Mouse (Mus musculus): ENCODE measurements around the gene Gpcpd1. TPM values are rescaled to one million over a fixed set of nuclear protein-coding genes. Genes with fewer than 3 reads are reported as not detected.

Gpcpd1 gene
- polyA plus RNA-seq, 1 experiment from 2014 or later, result 28.8 TPM

DNA sequence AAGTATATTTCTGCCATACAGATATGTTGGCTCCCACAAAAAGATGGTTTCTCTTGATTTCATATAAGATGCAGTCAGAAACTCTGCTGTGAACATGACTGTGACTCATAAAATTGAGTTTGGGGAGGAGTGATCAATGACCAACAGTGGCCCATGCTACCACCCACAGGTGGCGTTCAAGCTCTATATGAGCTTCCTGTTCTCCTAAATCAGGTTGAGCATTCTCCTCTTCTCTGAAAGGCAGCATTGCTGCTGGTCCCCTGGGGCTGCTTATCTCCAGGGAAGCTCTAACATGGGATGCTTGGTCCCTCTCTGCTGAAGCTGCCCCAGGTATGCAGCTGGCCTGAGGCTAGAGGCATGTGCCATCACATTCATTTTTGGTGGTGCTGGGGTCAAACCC, 77.8 kb downstream of the Gpcpd1 start:
- no peak overlapping the region for H3K4me3 ChIP-seq (ENCODE audit: low read length)
- no peaks in the 10 kb centered on the region for H3K27me3 ChIP-seq (ENCODE audit: control insufficient read depth, insufficient read depth, low read length)
- no peaks in the 10 kb centered on the region for H3K4me1 ChIP-seq (ENCODE audit: control insufficient read depth, insufficient read depth, low read length)
- no peak overlapping the region for H3K9ac ChIP-seq (ENCODE audit: low read length)
- ATAC-seq (replicated peaks; ENCODE audit: extremely low read depth, insufficient read depth, low FRiP score), result no peak
- H3K27ac ChIP-seq (ENCODE audit: low read length), result no peak overlapping the region
- 81% methylated on average over 1 of the region's 1 CpGs for WGBS
- H3K9me3 ChIP-seq (replicated peaks; ENCODE audit: control insufficient read depth, low read length), result no peaks in the 10 kb centered on the region
- no peak overlapping the region for H3K4me2 ChIP-seq (ENCODE audit: low read depth, low read length)
- no peaks in the 10 kb centered on the region for H3K36me3 ChIP-seq (ENCODE audit: control insufficient read depth, insufficient read depth)

DNA sequence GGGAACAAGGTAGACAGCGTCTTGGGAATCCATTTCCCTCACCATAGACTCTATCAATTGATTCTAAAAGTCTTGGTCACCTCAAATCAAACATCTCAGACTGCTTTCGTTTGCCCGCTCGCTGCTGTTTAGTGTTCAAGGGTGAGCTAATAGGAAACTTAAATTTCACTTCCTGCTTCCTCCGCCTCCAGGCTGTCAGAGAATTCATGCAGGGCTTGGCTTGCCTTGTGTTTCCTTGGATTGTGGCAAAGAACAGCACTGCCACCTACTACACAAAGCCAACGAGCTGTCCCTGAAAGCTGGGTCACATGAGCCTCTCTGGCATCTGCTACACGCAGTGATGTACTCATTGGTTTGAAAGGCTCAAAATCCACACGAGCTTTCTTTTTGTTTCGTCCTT, 78.3 kb downstream of the Gpcpd1 start:
- H3K27ac ChIP-seq (ENCODE audit: low read length), result no peak overlapping the region
- no peak overlapping the region for H3K9ac ChIP-seq (ENCODE audit: low read length)
- no peak for ATAC-seq (replicated peaks; ENCODE audit: extremely low read depth, insufficient read depth, low FRiP score)
- WGBS, result 68% methylated on average over 9 of the region's 9 CpGs
- H3K9me3 ChIP-seq (replicated peaks; ENCODE audit: control insufficient read depth, low read length), result no peaks in the 10 kb centered on the region
- H3K27me3 ChIP-seq (ENCODE audit: control insufficient read depth, insufficient read depth, low read length), result no peaks in the 10 kb centered on the region
- no peaks in the 10 kb centered on the region for H3K4me1 ChIP-seq (ENCODE audit: control insufficient read depth, insufficient read depth, low read length)
- no peak overlapping the region for H3K4me2 ChIP-seq (ENCODE audit: low read depth, low read length)
- no peak overlapping the region for H3K4me3 ChIP-seq (ENCODE audit: low read length)
- H3K36me3 ChIP-seq (ENCODE audit: control insufficient read depth, insufficient read depth), result no peaks in the 10 kb centered on the region

DNA sequence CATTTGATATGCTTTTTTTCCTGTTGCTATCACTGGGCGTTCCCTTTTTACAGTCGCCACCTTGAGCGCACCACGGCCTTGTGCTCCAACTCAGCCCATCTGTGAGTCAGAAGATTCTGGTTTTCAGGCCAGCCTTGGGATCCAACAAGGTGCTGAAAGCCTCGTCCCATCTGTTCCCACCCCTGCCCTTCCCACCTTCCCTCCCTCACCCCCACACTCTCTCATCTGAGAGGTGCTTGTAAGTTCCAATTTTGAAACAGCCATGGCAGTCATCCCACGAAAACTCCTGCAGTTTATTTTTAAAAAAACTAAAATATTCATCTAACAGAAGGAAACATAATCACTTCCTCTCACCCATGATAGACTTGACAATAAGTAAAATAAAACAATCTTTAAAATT, 80.0 kb downstream of the Gpcpd1 start:
- 42% methylated on average over 6 of the region's 6 CpGs for WGBS
- Histone ChIP-seq H3K27ac (ENCODE audit: low read length) (no peak overlapping the region), H3K4me2 (ENCODE audit: low read depth, low read length) (no peak overlapping the region), H3K9ac (ENCODE audit: low read length) (no peak overlapping the region), H3K4me3 (ENCODE audit: low read length) (no peak overlapping the region), H3K4me1 (ENCODE audit: control insufficient read depth, insufficient read depth, low read length) (no peaks in the 10 kb centered on the region), H3K27me3 (ENCODE audit: control insufficient read depth, insufficient read depth, low read length) (no peaks in the 10 kb centered on the region), H3K36me3 (ENCODE audit: control insufficient read depth, insufficient read depth) (no peaks in the 10 kb centered on the region), H3K9me3 (replicated peaks; ENCODE audit: control insufficient read depth, low read length) (no peaks in the 10 kb centered on the region)
- ATAC-seq (replicated peaks; ENCODE audit: extremely low read depth, insufficient read depth, low FRiP score), result no peak

DNA sequence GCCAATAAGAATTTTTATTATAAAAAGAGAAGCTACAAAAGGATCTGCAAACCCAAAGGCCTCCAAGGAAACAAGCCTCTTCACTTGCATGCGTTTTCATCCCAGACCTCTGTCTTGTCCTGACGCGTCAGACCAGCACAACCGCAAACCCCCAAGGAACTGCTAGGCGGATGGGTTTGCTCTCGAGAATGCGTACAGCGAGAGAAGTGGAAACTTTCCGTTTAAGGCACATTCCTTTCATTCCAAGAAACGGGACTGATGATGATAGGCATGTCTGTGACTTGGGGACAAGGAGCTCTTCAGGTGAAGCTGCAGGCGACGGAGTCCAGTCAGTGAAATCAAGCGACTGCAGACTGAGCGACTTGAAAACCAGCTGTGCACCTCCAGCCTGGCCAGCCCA, 80.4 kb downstream of the Gpcpd1 start:
- Histone ChIP-seq H3K27ac (ENCODE audit: low read length) (no peak overlapping the region), H3K36me3 (ENCODE audit: control insufficient read depth, insufficient read depth) (no peaks in the 10 kb centered on the region), H3K4me3 (ENCODE audit: low read length) (no peak overlapping the region), H3K4me1 (ENCODE audit: control insufficient read depth, insufficient read depth, low read length) (no peaks in the 10 kb centered on the region), H3K27me3 (ENCODE audit: control insufficient read depth, insufficient read depth, low read length) (no peaks in the 10 kb centered on the region), H3K9ac (ENCODE audit: low read length) (no peak overlapping the region), H3K9me3 (replicated peaks; ENCODE audit: control insufficient read depth, low read length) (peaks cover 2% of the 10 kb centered on the region), H3K4me2 (ENCODE audit: low read depth, low read length) (no peak overlapping the region)
- 33% methylated on average over 14 of the region's 14 CpGs for WGBS
- no peak for ATAC-seq (replicated peaks; ENCODE audit: extremely low read depth, insufficient read depth, low FRiP score)

DNA sequence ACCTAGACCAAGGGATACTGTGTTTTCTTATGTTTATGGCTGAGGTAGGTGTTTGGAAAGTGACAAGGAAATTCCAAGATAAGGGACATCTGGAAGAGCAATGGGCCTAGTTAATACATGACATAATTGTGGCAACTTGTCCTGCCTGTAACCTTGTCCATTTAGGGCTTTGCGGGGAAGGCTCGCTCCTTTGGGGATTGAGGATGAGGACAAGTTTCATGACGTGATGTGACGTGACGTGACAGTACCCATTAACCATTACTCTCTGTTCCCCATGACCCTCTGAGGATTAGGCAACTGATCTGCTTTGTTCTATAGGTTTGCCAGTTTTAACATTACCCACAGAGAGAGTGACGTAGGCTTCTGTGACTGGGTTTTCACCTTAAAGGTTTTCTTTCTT, 81.7 kb downstream of the Gpcpd1 start:
- ATAC-seq (replicated peaks; ENCODE audit: extremely low read depth, insufficient read depth, low FRiP score), result no peak
- H3K27ac ChIP-seq (ENCODE audit: low read length), result no peak overlapping the region
- no peak overlapping the region for H3K9ac ChIP-seq (ENCODE audit: low read length)
- no peaks in the 10 kb centered on the region for H3K36me3 ChIP-seq (ENCODE audit: control insufficient read depth, insufficient read depth)
- no peak overlapping the region for H3K4me2 ChIP-seq (ENCODE audit: low read depth, low read length)
- H3K9me3 ChIP-seq (replicated peaks; ENCODE audit: control insufficient read depth, low read length), result peaks cover 7% of the 10 kb centered on the region
- no peaks in the 10 kb centered on the region for H3K4me1 ChIP-seq (ENCODE audit: control insufficient read depth, insufficient read depth, low read length)
- H3K27me3 ChIP-seq (ENCODE audit: control insufficient read depth, insufficient read depth, low read length), result no peaks in the 10 kb centered on the region
- no peak overlapping the region for H3K4me3 ChIP-seq (ENCODE audit: low read length)
- WGBS, result 91% methylated on average over 6 of the region's 6 CpGs

DNA sequence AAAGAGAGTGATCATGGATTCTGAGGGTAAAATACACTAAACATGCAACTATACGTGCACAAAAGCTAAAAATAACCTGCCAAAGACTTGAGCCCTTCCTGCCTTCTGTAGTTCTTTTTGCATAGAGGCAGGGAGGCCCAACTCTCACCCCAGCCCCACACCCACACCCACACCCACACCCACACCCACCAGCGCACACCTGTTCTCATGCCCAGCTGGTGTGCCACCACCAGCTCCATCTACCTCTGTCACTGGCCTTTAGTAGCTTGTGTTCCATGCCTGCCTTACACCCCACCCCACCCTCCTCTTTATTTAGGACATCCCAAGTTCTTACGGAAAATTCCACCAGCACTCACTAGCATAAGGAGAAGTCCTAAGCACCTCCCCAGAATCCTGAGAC, 89.2 kb downstream of the Gpcpd1 start:
- H3K4me1 ChIP-seq (ENCODE audit: control insufficient read depth, insufficient read depth, low read length), result no peaks in the 10 kb centered on the region
- no peak for ATAC-seq (replicated peaks; ENCODE audit: extremely low read depth, insufficient read depth, low FRiP score)
- H3K9me3 ChIP-seq (replicated peaks; ENCODE audit: control insufficient read depth, low read length), result peaks cover 7% of the 10 kb centered on the region
- no peak overlapping the region for H3K4me2 ChIP-seq (ENCODE audit: low read depth, low read length)
- no peak overlapping the region for H3K4me3 ChIP-seq (ENCODE audit: low read length)
- no peak overlapping the region for H3K27ac ChIP-seq (ENCODE audit: low read length)
- H3K9ac ChIP-seq (ENCODE audit: low read length), result no peak overlapping the region
- H3K27me3 ChIP-seq (ENCODE audit: control insufficient read depth, insufficient read depth, low read length), result no peaks in the 10 kb centered on the region
- no peaks in the 10 kb centered on the region for H3K36me3 ChIP-seq (ENCODE audit: control insufficient read depth, insufficient read depth)
- WGBS, result 74% methylated on average over 3 of the region's 3 CpGs

DNA sequence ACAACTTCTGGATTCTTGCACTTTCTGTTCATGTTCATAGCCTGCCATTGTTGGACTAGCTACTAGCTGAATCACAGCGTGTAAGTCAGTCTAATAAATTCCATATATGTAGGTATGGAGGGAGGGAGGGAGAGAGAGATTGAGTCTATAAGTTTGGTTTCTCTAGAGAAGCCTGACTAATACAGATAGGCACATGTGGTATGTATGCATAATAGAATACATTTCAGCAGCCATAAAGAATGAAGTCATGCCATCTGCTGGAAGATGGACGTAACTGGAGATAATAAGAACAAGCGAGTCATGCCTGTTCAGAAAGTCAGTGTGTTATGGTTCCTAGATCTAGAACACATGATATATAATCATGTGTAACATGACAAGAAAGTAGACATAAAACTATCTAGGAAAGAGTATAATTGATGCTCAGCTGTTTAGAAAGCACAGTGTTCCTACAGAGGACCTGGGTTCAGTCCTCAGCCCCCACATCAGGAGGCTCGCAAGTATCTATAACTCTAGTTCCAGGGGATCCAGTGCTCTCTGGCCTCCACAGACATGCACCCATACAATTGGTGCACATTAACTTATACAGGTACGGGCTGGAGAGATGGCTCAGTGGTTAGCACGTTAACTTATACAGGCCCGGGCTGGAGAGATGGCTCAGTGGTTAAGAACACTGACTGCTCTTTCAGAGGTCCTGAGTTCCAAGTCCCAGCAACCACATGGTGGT, 90.0 kb downstream of the Gpcpd1 start:
- H3K27ac ChIP-seq (ENCODE audit: low read length), result no peak overlapping the region
- H3K27me3 ChIP-seq (ENCODE audit: control insufficient read depth, insufficient read depth, low read length), result no peaks in the 10 kb centered on the region
- H3K9ac ChIP-seq (ENCODE audit: low read length), result no peak overlapping the region
- no peak for ATAC-seq (replicated peaks; ENCODE audit: extremely low read depth, insufficient read depth, low FRiP score)
- H3K4me2 ChIP-seq (ENCODE audit: low read depth, low read length), result no peak overlapping the region
- peaks cover 7% of the 10 kb centered on the region for H3K9me3 ChIP-seq (replicated peaks; ENCODE audit: control insufficient read depth, low read length)
- no peaks in the 10 kb centered on the region for H3K36me3 ChIP-seq (ENCODE audit: control insufficient read depth, insufficient read depth)
- 72% methylated on average over 7 of the region's 7 CpGs for WGBS
- H3K4me1 ChIP-seq (ENCODE audit: control insufficient read depth, insufficient read depth, low read length), result no peaks in the 10 kb centered on the region
- H3K4me3 ChIP-seq (ENCODE audit: low read length), result no peak overlapping the region

DNA sequence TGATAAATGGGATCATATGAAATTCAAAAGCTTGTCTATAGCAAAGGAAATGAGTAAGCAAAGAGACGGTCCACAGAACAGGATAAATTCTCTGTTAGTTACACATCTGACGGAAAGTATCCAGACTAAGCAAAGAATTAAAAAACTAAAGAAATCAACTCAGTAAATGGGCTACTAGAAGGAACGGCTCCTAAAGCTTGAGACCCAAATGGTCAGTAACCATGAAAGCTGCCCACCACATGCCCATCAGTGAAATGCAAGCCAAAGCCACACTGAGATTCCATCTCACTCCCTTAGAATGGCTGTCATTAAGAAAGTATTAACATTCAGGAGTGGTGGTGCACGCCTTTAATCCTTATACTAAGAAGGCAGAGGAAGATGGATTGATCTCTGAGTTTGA, 94.3 kb downstream of the Gpcpd1 start:
- Histone ChIP-seq H3K27me3 (ENCODE audit: control insufficient read depth, insufficient read depth, low read length) (no peaks in the 10 kb centered on the region), H3K27ac (ENCODE audit: low read length) (no peak overlapping the region), H3K9me3 (replicated peaks; ENCODE audit: control insufficient read depth, low read length) (no peaks in the 10 kb centered on the region), H3K4me2 (ENCODE audit: low read depth, low read length) (no peak overlapping the region), H3K4me1 (ENCODE audit: control insufficient read depth, insufficient read depth, low read length) (no peaks in the 10 kb centered on the region), H3K36me3 (ENCODE audit: control insufficient read depth, insufficient read depth) (no peaks in the 10 kb centered on the region), H3K9ac (ENCODE audit: low read length) (no peak overlapping the region), H3K4me3 (ENCODE audit: low read length) (no peak overlapping the region)
- ATAC-seq (replicated peaks; ENCODE audit: extremely low read depth, insufficient read depth, low FRiP score), result no peak
- 71% methylated on average over 4 of the region's 4 CpGs for WGBS

DNA sequence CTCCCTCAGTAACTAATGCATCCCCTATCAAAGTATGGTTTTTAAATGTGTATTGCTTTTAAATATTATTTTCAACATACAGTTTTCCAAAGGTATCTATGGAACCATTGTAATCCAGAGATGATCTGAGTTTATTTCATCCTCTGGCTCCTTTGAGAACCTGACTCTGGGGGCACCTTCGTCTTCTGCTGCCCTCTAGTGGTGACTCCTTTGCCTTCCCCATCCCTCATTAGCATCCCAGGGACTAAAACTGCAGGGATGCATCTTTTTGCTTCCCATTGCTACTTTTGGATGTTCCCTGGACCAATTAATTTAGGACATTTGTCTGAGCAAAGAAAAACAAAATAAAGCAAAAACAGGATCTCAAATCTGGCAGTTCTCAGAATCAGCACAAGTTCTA, 102.1 kb downstream of the Gpcpd1 start:
- Histone ChIP-seq H3K27me3 (ENCODE audit: control insufficient read depth, insufficient read depth, low read length) (no peaks in the 10 kb centered on the region), H3K9ac (ENCODE audit: low read length) (no peak overlapping the region), H3K36me3 (ENCODE audit: control insufficient read depth, insufficient read depth) (no peaks in the 10 kb centered on the region), H3K4me1 (ENCODE audit: control insufficient read depth, insufficient read depth, low read length) (no peaks in the 10 kb centered on the region), H3K4me2 (ENCODE audit: low read depth, low read length) (no peak overlapping the region), H3K9me3 (replicated peaks; ENCODE audit: control insufficient read depth, low read length) (no peaks in the 10 kb centered on the region), H3K4me3 (ENCODE audit: low read length) (no peak overlapping the region), H3K27ac (ENCODE audit: low read length) (no peak overlapping the region)
- WGBS, result 0% methylated on average over 1 of the region's 1 CpGs
- no peak for ATAC-seq (replicated peaks; ENCODE audit: extremely low read depth, insufficient read depth, low FRiP score)

All from heart, embryonic 16.5 days (tissue).